Mouse (Mus musculus) adrenal gland, adult (tissue): Measurements from ENCODE around the gene Olfr993.

ENCODE experiments used
- DNase-seq, 2 experiments: peaks; one replicate each; pipeline ENCODE4 v3.0.0; 2022 to 2023; ENCODE audit warnings: low spot score in 1 of 2; ENCODE audit not compliant: inconsistent age in 2 of 2

Gene Olfr993

GRCm38 (mm10) chr2:85414777-85415176 lies at the start of gene Olfr993:
Olfr993 (minus strand) TSS chr2:85414877.
- DNase-seq: no peak

- no peak for DNase-seq
Measured at GRCm38 (mm10) chr2:85443539-85443938, 28.9 kb upstream of the Olfr993 start, which contains the start of gene Olfr995. Olfr995 (minus strand) TSS chr2:85443639.

- no peak for DNase-seq
Measured at GRCm38 (mm10) chr2:85442546-85442945, 27.9 kb upstream of the Olfr993 start.

GRCm38 (mm10) chr2:85436351-85436750 lies 21.7 kb upstream of the Olfr993 start, which contains the start of gene Olfr994:
Olfr994 (minus strand) TSS chr2:85436451.
- no peak for DNase-seq

- DNase-seq: no peak
Measured at GRCm38 (mm10) chr2:85425893-85426292, 11.2 kb upstream of the Olfr993 start.

- no peak for DNase-seq
Measured at GRCm38 (mm10) chr2:85409369-85409768, 5.3 kb downstream of the Olfr993 start, which contains the start of gene Olfr992. Olfr992 (minus strand) TSS chr2:85409469.
